Mouse (Mus musculus) stomach, adult 2 months (tissue): ENCODE measurements around the gene Gcnt2. TPM values are rescaled to one million over a fixed set of nuclear protein-coding genes. Genes with fewer than 3 reads are reported as not detected.

Experiments
- polyA plus RNA-seq: library from polyadenylated mRNA; depleted of rRNA; stranded (reverse); fragments of >200 nt; gene quantifications from 2 replicates; pipeline ENCODE4 v1.2.3, GENCODE M21; 2012; rRNA removed

Gcnt2 gene
- 0.75 and 1.0 TPM in 2 replicates for polyA plus RNA-seq

GRCm38 (mm10) chr13:40859652-40860399 lies at the start of gene Gcnt2:
TSS of gene Gcnt2 (plus strand) at chr13:40859754.

GRCm38 (mm10) chr13:41000926-41001639 lies 141.5 kb downstream of the Gcnt2 start, which contains the start of gene Pak1ip1:
TSS of gene Pak1ip1 (plus strand) at chr13:41001023.

Other genes with a start within 250 kb of the Gcnt2 start
- gene Tfap2a, start 121.4 kb upstream of the Gcnt2 start, polyA plus RNA-seq, result 7.0 and 9.7 TPM in 2 replicates
- gene Pak1ip1, start 141.3 kb downstream of the Gcnt2 start, polyA plus RNA-seq, result 31.5 and 33.3 TPM in 2 replicates
- gene Tmem14c, start 156.5 kb downstream of the Gcnt2 start, polyA plus RNA-seq, result 57.8 and 62.0 TPM in 2 replicates
- 0.02 and 0.06 TPM in 2 replicates for gene Mak, start 220.0 kb downstream of the Gcnt2 start, polyA plus RNA-seq